Mouse (Mus musculus) telencephalon, adult 2 months (tissue): ENCODE results near the gene Csn1s2b.
"Not testable (repeated sequence)": the region's sequence is repeated elsewhere in the genome, so short reads cannot be mapped to it uniquely, and the experiment has no call there.

ENCODE experiments used
- DNase-seq: peaks from one replicate; pipeline ENCODE4 v3.0.0-alpha.2; 2011; ENCODE audit warnings: low read depth, low spot score

The Csn1s2b gene

GRCm38 (mm10) chr5:87807782-87808181 is at the start of gene Csn1s2b:
Csn1s2b (plus strand) TSS chr5:87808082.
- DNase-seq, result no peak

- no peak for DNase-seq
Observed at GRCm38 (mm10) chr5:87764546-87764945, 43.3 kb upstream of the Csn1s2b start.

GRCm38 (mm10) chr5:87772151-87772550 is 35.7 kb upstream of the Csn1s2b start:
- not testable (repeated sequence) for DNase-seq

- no peak for DNase-seq
Observed at GRCm38 (mm10) chr5:87774267-87774666, 33.6 kb upstream of the Csn1s2b start, which contains the start of gene Csn1s2a. Csn1s2a (plus strand) TSS chr5:87774567.

- DNase-seq, result no peak
Observed at GRCm38 (mm10) chr5:87782731-87783130, 25.2 kb upstream of the Csn1s2b start.

- no peak for DNase-seq
Observed at GRCm38 (mm10) chr5:87809253-87809652, 1.4 kb downstream of the Csn1s2b start.

- DNase-seq, result no peak
Observed at GRCm38 (mm10) chr5:87825386-87825785, 17.5 kb downstream of the Csn1s2b start, which contains the start of gene Prr27. Prr27 (plus strand) TSS chr5:87825686.

GRCm38 (mm10) chr5:87855136-87855716 is 47.3 kb downstream of the Csn1s2b start:
- DNase-seq, result peak; percentile 3

- DNase-seq, result no peak
Observed at GRCm38 (mm10) chr5:87870084-87870483, 62.2 kb downstream of the Csn1s2b start.

- no peak for DNase-seq
Observed at GRCm38 (mm10) chr5:87871423-87871822, 63.5 kb downstream of the Csn1s2b start.
